Mouse (Mus musculus) hindlimb bud, embryonic 11.5 days (tissue): ENCODE measurements around the gene Brd3os.
A peak's percentile ranks its signal among the peaks of the same experiment; 100 is the strongest.

ENCODE experiments used
- DNase-seq: peaks from one replicate; pipeline ENCODE4 v3.0.0-alpha.2; 2012; ENCODE audit warnings: low read depth, low spot score; ENCODE audit errors: extremely low spot score

Brd3os gene

DNA sequence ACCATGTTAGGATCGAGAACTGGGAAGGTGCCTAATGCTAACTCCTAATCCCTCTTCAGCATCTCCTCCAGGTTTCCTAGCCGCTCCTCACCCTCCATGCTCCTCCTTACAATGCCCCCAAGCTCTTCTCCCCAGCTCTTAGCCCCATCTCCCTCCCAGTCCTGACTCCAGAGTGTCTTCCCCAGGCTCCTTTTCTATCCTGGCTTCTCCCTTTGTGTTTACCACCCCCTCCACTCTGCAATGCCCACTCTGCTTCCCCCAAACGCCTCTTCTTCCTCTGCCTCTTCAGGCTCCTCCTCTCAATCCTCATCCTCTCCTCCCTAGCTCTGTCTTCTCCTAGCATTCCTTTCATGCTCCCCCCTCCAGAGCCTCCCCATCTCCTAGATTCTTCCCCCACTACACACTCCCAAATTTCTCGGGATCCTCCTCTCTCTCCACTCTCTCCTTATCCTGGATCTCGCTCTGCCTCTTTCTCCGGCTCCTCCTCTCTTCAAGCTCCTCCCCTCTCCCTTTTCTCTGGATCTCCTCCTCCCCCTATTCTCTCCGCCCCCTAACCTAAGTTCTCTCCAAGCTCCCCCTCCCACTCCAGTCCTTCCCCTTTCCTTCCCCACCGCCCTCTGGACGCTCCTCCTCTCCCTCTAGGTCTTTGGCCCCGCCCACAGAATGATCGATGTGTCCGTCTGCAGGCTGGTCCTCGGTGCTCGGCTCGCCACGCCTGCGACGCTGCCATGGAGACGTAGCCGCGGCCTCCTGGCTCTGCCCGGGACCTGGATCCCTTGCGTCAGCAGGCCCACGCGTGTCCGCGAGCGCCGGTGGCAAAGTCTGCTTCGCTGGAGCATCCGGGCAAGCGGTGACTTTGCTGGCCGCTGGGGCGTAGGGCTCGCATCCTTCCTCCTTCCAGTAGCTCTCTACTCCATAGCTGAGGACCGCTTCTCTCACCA is at the start of gene Brd3os:
Gene Brd3os, plus strand, starts transcription at position 558 of the 941 bp plus-strand sequence.
- DNase-seq: peak; percentile 97

- DNase-seq: no peak
These were observed 47.8 kb upstream of the Brd3os start for GRCm38 (mm10) chr2:27394158-27394832.

DNA sequence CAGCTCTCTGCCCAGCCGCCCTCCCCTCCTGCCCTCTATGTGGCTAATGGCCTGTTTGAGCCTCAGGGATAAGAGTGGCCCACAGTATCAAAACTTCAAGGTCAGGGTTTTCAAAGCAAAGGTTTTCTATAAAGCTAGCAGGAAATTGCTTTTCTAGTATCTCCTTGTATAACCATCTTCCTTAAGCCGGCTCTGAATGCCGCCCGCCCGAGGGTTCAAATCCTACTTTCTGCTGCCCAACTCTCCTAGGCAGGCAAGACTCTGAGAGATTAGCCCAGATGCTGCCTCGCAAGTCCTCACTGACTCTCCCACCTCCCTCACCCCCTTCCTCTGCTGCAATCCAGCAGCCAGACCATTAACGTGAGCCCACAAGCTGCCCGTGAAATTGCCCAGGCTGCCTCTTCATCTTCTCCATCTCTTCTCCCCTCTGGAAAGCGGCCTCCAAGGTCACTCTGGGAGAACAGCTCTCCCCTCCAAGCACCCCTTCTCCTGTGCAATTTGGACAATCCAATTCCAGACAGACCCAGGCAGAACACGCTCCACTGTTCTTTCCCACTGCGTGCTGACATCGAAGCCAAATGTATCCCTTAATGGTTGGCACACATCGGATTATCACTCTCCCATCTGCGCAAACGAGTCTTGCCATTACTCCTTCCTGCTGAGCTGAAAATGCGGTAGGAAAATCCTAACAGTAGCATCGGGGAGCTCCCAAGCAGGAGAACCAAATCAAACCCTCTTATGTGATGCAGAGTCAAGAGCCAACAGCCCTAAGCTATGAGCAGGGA is 45.3 kb upstream of the Brd3os start:
- no peak for DNase-seq

GRCm38 (mm10) chr2:27400083-27400482 is 42.0 kb upstream of the Brd3os start:
- DNase-seq: no peak

GRCm38 (mm10) chr2:27401544-27401943 is 40.6 kb upstream of the Brd3os start:
- DNase-seq: no peak

- no peak for DNase-seq
These were observed 37.6 kb upstream of the Brd3os start for GRCm38 (mm10) chr2:27404375-27405093.

GRCm38 (mm10) chr2:27405094-27405884 is 36.8 kb upstream of the Brd3os start:
- no peak for DNase-seq

GRCm38 (mm10) chr2:27406928-27407327 is 35.2 kb upstream of the Brd3os start:
- DNase-seq: no peak

GRCm38 (mm10) chr2:27408194-27408593 is 33.9 kb upstream of the Brd3os start:
- no peak for DNase-seq

DNA sequence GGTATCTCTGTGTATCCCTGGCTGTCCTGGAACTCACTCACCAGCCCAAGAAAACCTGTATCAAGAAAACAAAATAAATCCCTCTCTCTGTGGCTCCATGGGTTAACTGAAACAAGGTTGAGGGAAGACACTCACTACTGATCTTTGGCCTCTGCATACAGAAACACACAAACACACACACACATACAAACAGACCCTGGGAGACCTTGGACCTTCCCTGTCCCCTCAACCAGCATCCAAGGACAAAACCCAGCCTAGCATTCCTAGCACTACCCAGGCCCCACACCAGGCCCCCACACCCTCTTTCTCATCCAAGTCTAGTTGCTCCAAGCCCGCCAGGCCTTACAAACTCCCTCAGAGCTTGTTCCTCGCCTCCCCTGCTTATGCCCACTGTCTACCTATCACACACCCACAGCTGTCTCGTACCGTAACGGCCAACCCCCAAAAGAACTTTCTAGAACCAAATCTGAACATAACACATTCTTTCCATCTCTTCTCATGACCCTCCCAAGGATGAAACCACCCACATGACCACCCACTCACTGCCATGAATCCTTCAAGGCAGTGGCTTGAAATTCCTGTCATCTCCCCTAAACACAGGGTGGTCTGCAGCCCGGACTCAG is 31.5 kb upstream of the Brd3os start:
- DNase-seq: no peak

DNA sequence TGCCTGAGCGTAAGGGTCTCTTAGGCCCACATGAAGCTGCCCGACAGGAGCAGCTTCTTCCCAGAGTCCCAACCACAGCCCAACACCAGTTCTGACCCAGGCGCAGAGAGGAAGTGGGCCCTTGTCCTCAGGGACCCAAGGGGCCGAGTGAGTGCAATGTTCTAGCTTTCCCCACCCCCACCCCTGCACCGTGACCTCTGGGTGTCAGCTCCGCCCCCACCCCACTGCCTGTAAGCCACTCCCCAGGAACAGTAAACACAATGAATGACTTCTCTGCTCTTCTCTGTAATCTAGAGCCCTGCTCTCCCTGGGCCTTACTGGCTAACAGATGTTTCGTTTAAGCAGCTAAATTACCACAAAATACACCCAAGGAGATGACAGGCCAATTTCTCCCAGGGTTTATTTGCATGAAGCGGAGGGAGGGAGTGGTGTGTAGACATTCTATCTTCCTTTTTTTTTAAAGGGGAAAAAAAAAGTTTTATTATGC is 30.4 kb upstream of the Brd3os start:
- no peak for DNase-seq

DNA sequence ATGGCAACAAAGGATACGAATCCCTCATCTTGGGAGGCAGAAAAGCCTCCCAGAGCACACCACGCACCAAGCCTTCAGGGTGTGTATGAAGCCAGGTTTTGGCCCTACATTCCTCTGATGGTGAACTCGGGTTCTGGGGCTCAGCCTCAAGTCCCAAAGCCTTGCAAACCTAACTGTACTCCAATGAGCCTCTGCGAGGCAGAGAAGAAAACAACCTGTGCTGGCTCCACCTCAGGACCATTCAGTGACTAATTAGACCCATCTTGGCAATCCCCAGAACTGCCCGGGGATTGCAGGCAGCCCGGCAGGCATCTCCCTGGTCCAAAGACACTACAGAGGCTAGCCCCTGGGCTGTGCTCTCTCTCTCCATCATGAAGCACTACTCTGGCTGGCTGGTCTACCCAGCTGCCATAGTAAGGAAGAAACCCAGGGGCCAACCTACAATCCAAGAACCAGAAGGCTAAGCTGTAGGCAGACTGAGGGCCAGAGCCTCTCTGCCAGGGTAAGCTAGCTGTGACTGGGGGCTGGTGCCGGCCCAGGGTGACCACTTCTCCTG is 29.8 kb upstream of the Brd3os start:
- DNase-seq: no peak

DNA sequence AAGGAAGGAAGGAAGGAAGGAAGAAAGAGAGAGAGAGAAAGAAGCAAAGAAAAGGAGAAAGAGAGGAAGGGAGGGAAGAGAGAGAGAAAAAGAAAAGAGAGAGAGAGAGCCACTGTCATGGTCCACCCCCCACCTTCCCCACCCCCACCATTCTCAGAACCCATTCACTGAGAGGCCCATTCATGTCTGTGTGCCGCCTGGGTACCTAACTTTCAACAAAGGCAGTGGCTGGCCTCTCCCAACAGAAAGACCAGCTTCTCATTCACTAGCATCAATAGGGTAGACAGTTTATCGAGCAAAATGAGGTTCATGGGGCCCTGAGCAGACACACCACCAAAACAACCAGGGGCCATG is 28.6 kb upstream of the Brd3os start:
- DNase-seq: no peak

DNA sequence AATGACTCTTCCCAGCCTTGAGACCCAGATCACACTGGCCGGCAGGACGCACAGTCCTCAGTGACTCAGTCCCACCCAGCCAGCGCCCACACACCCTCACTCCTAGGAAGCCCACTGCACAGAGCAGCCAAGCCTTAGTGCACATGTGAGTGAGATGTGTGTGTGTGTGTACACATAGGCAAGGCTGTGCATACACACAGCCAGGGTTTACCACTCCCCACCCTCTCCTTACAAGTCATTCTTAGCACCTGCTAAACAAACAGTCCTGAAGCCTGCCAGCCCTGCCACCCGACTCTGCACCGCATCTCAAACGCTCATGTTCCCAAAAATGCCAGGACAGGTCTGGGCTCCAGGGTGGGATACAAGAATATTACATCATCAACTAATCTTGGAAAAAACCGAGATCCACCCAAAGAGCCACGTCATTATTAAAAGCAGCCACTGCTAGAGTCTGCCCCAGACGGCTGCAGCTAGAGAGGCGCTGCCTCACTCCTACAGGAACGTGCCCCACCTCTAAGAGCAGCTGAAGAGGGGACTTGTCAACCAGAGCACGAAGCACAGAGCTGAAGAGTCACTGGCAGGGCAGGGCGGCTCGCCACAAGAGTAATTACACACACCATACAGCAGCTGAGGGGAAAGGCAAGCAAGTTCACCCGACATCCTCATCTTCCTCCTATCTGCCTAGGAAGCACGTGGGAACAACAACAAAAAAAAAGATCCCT is 28.0 kb upstream of the Brd3os start:
- DNase-seq: no peak

DNA sequence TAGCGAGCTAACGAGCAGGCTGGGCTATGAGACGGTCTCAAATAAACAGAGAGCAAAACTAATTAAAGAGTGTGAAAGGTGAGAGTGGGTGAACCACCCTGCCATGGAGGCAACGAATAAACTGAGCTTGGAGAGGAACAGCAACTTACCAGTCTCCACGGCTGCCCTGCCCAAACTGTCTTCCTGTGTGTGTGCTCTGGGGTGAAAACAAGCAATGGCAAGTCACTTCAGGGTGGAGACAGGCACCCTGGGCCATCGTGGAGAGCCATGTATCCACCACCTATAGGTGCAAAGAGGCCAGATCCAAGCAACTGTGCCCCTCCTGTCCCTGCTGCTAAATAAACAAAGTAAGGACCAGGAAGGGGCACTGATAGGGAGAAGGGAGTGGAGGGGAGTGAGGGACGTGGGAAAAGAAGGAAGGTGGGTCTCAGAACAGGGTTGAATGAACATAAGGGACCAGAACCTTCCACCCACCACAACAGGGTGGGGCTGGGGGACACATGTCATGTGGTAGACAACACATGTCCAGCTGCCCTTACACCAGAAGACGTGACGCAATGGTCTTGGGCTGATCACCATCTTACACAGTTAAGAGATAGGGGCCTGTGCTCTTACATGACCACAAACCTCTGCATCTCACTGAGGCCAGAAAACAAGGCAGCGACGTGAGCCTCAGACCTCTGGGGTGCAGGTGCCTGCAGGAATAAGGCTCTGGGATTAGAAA is 26.9 kb upstream of the Brd3os start:
- DNase-seq: no peak

- no peak for DNase-seq
These were observed 25.7 kb upstream of the Brd3os start for GRCm38 (mm10) chr2:27416425-27416824.

DNA sequence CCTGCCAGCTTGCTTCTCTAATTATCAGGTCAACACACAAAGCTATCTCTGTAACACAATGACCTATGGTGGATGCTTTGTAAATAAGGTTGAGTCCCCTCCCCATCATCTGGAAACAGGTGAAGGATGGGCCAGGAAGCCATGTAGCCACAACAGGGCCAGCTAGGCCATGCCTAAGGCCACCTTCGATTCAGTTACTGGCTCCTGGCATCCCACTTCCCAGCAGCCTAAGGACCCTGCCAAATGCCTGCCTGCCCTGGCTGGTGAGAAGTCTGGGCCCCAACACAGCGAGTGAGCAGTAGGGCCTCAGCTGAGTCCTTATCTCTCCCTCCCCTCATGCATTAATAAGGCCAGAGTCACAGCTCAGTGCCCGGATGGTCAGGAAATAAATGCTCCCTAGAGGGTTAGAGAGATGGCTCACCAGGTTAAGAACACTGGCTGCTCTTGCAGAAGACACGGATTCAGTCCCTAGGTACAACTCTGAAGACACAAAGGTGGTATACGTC is 24.4 kb upstream of the Brd3os start:
- DNase-seq: no peak
